Mouse (Mus musculus) liver, postnatal 0 days (tissue): ENCODE data around the gene Iqgap3.

Experiments
- CTCF ChIP-seq: sonication (generic); IDR thresholded peaks from 2 replicates; pipeline ENCODE4 v1.5.1; 2016; ENCODE audit warnings: antibody characterized with exemption, low read depth
- EP300 ChIP-seq: IDR thresholded peaks from 2 replicates; pipeline ENCODE4 v1.6.1; 2016; ENCODE audit warnings: antibody characterized with exemption, low read depth, mild to moderate bottlenecking

- no peak for TF ChIP-seq CTCF
- no peak for TF ChIP-seq EP300
Observed at GRCm38 (mm10) chr3:88109126-88109525, 27.4 kb downstream of the Iqgap3 start.
